Mouse (Mus musculus) layer of hippocampus, adult 9-11 months (tissue): ENCODE results near the gene Nsun6.

Experiments
- DNase-seq: peaks from one replicate; pipeline ENCODE4 v3.0.0; 2022

Nsun6 gene

GRCm38 (mm10) chr2:15054945-15055637 is at the start of gene Nsun6:
Gene Nsun6 (minus strand): TSS chr2:15055069.
- peak; percentile 97 for DNase-seq

GRCm38 (mm10) chr2:15104386-15104785 is 49.5 kb upstream of the Nsun6 start:
- DNase-seq: no peak

GRCm38 (mm10) chr2:15096514-15097090 is 41.7 kb upstream of the Nsun6 start:
- no peak for DNase-seq

- DNase-seq: no peak
Measured at GRCm38 (mm10) chr2:15087308-15087707, 32.4 kb upstream of the Nsun6 start.

GRCm38 (mm10) chr2:15083702-15084101 is 28.8 kb upstream of the Nsun6 start:
- DNase-seq: no peak

- no peak for DNase-seq
Measured at GRCm38 (mm10) chr2:15067091-15067490, 12.2 kb upstream of the Nsun6 start.

- peak; percentile 38 for DNase-seq
Measured at GRCm38 (mm10) chr2:15065447-15065846, 10.6 kb upstream of the Nsun6 start.

- no peak for DNase-seq
Measured at GRCm38 (mm10) chr2:15064380-15065269, 9.8 kb upstream of the Nsun6 start.

GRCm38 (mm10) chr2:15063815-15064214 is 8.9 kb upstream of the Nsun6 start:
- DNase-seq: no peak

GRCm38 (mm10) chr2:15060856-15061255 is 6.0 kb upstream of the Nsun6 start:
- no peak for DNase-seq

- no peak for DNase-seq
Measured at GRCm38 (mm10) chr2:15058227-15058626, 3.4 kb upstream of the Nsun6 start.

GRCm38 (mm10) chr2:15055741-15056151 is 877 bp upstream of the Nsun6 start:
- DNase-seq: no peak

GRCm38 (mm10) chr2:15054496-15054895 is 373 bp downstream of the Nsun6 start:
- DNase-seq: no peak

- DNase-seq: peak; percentile 93
Measured at GRCm38 (mm10) chr2:15049117-15049873, 5.6 kb downstream of the Nsun6 start, which contains the start of gene Arl5b. Gene Arl5b (plus strand): TSS chr2:15049395.

- DNase-seq: no peak
Measured at GRCm38 (mm10) chr2:15040326-15040725, 14.5 kb downstream of the Nsun6 start.

- DNase-seq: no peak
Measured at GRCm38 (mm10) chr2:15038705-15039104, 16.2 kb downstream of the Nsun6 start.

GRCm38 (mm10) chr2:15027816-15028215 is 27.1 kb downstream of the Nsun6 start:
- no peak for DNase-seq

- DNase-seq: no peak
Measured at GRCm38 (mm10) chr2:15026817-15027216, 28.1 kb downstream of the Nsun6 start.

GRCm38 (mm10) chr2:15008072-15008471 is 46.8 kb downstream of the Nsun6 start:
- no peak for DNase-seq

GRCm38 (mm10) chr2:15007531-15007930 is 47.3 kb downstream of the Nsun6 start:
- DNase-seq: no peak

GRCm38 (mm10) chr2:14997836-14998235 is 57.0 kb downstream of the Nsun6 start:
- no peak for DNase-seq

GRCm38 (mm10) chr2:14996036-14996435 is 58.8 kb downstream of the Nsun6 start:
- peak; percentile 14 for DNase-seq

GRCm38 (mm10) chr2:14992531-14992930 is 62.3 kb downstream of the Nsun6 start:
- DNase-seq: no peak
